Mouse (Mus musculus): ENCODE data around the gene Iqschfp.

- no peak for TF ChIP-seq POLR2A (IDR thresholded peaks at IDR 0.05; ENCODE audit: extremely low read depth, insufficient read depth, low read length)
- no peak for TF ChIP-seq CTCF (IDR thresholded peaks at IDR 0.05; ENCODE audit: extremely low read depth, insufficient read depth, low read length)
Observed at GRCm38 (mm10) chr3:68305647-68306046, 413.6 kb downstream of the Iqschfp start.

Data from cortical plate, adult 2 months (tissue).